Mouse (Mus musculus) lung, embryonic 15.5 days (tissue): ENCODE results near the gene Gdpd4. TPM values are rescaled to one million over a fixed set of nuclear protein-coding genes. Genes with fewer than 3 reads are reported as not detected.

ENCODE experiments used
- ATAC-seq: fragments of 200-750 bp; cut with Nextera tagmentation; 2 replicates; pipeline ENCODE4 v1.8.0; 2017; ENCODE audit warnings: moderate number of reproducible peaks, borderline replicate concordance; ENCODE audit not compliant: low FRiP score, low TSS enrichment; ENCODE audit errors: extremely low read depth
- H3K27ac ChIP-seq: fragments of 300-500 bp; sonication (generic); 2 replicates; pipeline ENCODE4 v1.5.1; 2015; ENCODE audit warnings: moderate library complexity, mild to moderate bottlenecking, inconsistent platforms
- H3K27me3 ChIP-seq: fragments of 300-500 bp; sonication (generic); 2 replicates; pipeline ENCODE4 v1.6.1; 2015; ENCODE audit warnings: inconsistent platforms
- H3K36me3 ChIP-seq: fragments of 300-500 bp; sonication (generic); 2 replicates; pipeline ENCODE4 v1.6.1; 2015; ENCODE audit warnings: inconsistent platforms
- H3K4me1 ChIP-seq: fragments of 300-500 bp; sonication (generic); 2 replicates; pipeline ENCODE4 v1.6.1; 2015; ENCODE audit warnings: inconsistent platforms
- H3K4me2 ChIP-seq: fragments of 300-500 bp; sonication (generic); 2 replicates; pipeline ENCODE4 v1.6.1; 2015; ENCODE audit warnings: inconsistent platforms, mild to moderate bottlenecking, moderate library complexity
- H3K4me3 ChIP-seq: fragments of 300-500 bp; sonication (generic); 2 replicates; pipeline ENCODE4 v1.5.1; 2015; ENCODE audit warnings: mild to moderate bottlenecking, inconsistent platforms
- H3K9ac ChIP-seq: fragments of 300-500 bp; sonication (generic); 2 replicates; pipeline ENCODE4 v1.6.1; 2015; ENCODE audit warnings: inconsistent platforms
- H3K9me3 ChIP-seq: fragments of 300-500 bp; sonication (generic); 2 replicates; pipeline ENCODE4 v1.6.1; 2016; ENCODE audit warnings: inconsistent platforms
- WGBS: fragments of 180-500 bp; shearing (Covaris S2); methylation state at CpG from one replicate; pipeline ENCODE4 v1.1.7; 2015; 5-methylcytosine and 5-hydroxymethylcytosine counted together
- polyA plus RNA-seq: library from polyadenylated mRNA; unstranded; fragments of >200 nt; fragmentation: Nextera tagmentation; extraction: Ambion mirVana; gene quantifications from 2 replicates; pipeline ENCODE4 v1.2.1, GENCODE M21; 2015

Gdpd4 gene
- polyA plus RNA-seq, 1 experiment from 2014 or later: not detected

GRCm38 (mm10) chr7:98095852-98096251, 176.1 kb downstream of the Gdpd4 start:
- Histone ChIP-seq H3K36me3 (no peaks in the 10 kb centered on the region), H3K9me3 (no peaks in the 10 kb centered on the region), H3K27ac (no peak overlapping the region), H3K4me1 (no peaks in the 10 kb centered on the region), H3K27me3 (no peaks in the 10 kb centered on the region), H3K9ac (no peak overlapping the region), H3K4me2 (no peak overlapping the region), H3K4me3 (no peak overlapping the region)
- 91% methylated on average over 4 of the region's 4 CpGs for WGBS
- no peak for ATAC-seq

- WGBS: 95% methylated on average over 8 of the region's 8 CpGs
- Histone ChIP-seq H3K9me3 (no peaks in the 10 kb centered on the region), H3K4me2 (no peak overlapping the region), H3K27ac (no peak overlapping the region), H3K27me3 (no peaks in the 10 kb centered on the region), H3K4me3 (no peak overlapping the region), H3K9ac (no peak overlapping the region), H3K4me1 (peaks cover 1% of the 10 kb centered on the region; the same call in 1 of the 2 replicates), H3K36me3 (no peaks in the 10 kb centered on the region)
- no peak for ATAC-seq
Measured at GRCm38 (mm10) chr7:98097557-98097956, 177.8 kb downstream of the Gdpd4 start.

Other genes with a start within 250 kb of the Gdpd4 start
- gene Clns1a, start 223.3 kb upstream of the Gdpd4 start, polyA plus RNA-seq: 181 and 191 TPM in 2 replicates
- 4.4 and 6.7 TPM in 2 replicates for gene Aqp11, start 181.7 kb upstream of the Gdpd4 start, polyA plus RNA-seq
- gene Pak1, start 131.4 kb upstream of the Gdpd4 start, polyA plus RNA-seq: 15.3 and 16.2 TPM in 2 replicates
- gene Myo7a, start 199.6 kb downstream of the Gdpd4 start, polyA plus RNA-seq: 11.6 and 12.9 TPM in 2 replicates
- 0.19 and 0.20 TPM in 2 replicates for gene Omp, start 225.5 kb downstream of the Gdpd4 start, polyA plus RNA-seq